Mouse (Mus musculus) lung, postnatal 0 days (tissue): ENCODE data around the gene Dsp.

Source experiments
- CTCF ChIP-seq: IDR thresholded peaks from 2 replicates; pipeline ENCODE4 v1.5.1; 2016; ENCODE audit warnings: antibody characterized with exemption, mild to moderate bottlenecking
- EP300 ChIP-seq: IDR thresholded peaks from 2 replicates; pipeline ENCODE4 v1.6.1; 2016; ENCODE audit warnings: antibody characterized with exemption, mild to moderate bottlenecking, control low read depth

DNA sequence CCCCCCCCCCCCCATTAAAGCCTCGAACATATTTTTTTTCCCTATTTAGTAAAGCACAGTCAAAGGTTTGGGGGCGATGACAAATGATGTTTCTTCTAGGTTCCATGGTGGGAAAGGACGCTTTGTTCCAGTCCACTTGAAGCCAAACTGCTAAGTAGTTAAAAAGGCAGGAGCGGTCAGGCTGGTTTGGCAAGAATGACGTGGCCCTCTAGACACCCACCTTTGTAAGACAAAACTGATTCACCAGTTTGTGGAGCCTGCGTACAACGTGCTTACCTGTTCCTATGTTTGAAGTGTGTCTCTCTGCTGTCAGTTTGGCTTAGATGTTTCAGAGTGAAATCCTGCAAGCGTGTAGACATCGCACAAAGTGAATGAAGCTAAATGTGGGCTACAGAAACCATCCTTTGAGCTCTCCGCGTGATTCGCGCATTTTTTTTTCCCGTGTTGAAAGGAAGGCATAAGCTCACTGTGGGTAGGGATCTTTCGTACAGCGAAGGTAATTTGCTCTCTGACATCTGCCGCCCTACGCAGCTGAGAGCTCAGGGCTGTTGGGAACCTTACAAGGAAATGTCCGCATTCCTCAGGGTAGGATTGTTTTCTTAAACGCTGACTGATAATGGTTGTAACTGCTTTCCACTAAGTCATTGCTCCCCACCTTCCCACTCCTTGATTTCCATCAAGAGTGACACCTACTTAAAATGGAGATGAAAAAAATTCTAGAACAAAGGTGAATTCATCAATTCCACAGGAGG is 6.0 kb upstream of the Dsp start:
- TF ChIP-seq CTCF, result no peak
- TF ChIP-seq EP300, result peak; percentile 67
